In the genomic region with DNA sequence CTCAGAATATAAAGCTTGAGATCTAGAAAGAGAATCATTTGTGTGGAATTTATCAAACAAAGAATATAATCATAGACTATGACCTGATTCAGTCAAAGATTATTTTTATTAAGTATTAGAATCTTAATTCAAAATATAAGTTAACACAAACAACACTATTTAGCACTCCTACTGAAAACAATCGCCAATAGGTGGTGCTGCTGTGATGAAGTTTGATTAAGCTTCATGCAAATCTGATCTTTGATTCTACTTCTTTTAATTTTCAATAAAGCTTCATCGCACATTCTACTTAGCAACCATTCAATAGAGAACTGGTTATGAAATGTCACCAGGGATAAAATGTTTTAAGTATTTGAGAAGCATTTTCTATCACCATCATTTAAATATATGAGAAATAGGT, we compare ENCODE assay signal across 13 mouse cellular contexts.
DNase-seq lines count a peak whose midpoint lies in the region; ATAC-seq and TF ChIP-seq lines count a peak whose summit lies in the region.
"Had no signal": no experiment of that assay in that cellular context is flagged by ENCODE, and none has a peak within 500 bp of the region (broad histone marks: within the 10 kb centered on the region; RNA-seq: fewer than 3 reads in every experiment).

No protein-coding gene starts in this region.

- H3K4me1 ChIP-seq in intestine, postnatal 0 days (replicated peaks; ENCODE audit: control insufficient read depth, insufficient read depth, low read length), result no peaks in the 10 kb centered on the region
- H3K4me1 ChIP-seq in intestine, embryonic 16.5 days (ENCODE audit: control insufficient read depth, insufficient read depth, low read length), result no peaks in the 10 kb centered on the region
- H3K4me1 ChIP-seq: heart, embryonic 12.5 days; hindbrain, embryonic 12.5 days; limb, embryonic 12.5 days; stomach, embryonic 15.5 days had no signal

- no peaks in the 10 kb centered on the region for H3K36me3 ChIP-seq in intestine, postnatal 0 days (ENCODE audit: control insufficient read depth, insufficient read depth)
- H3K36me3 ChIP-seq in intestine, embryonic 16.5 days (ENCODE audit: control insufficient read depth, insufficient read depth, low read length), result no peaks in the 10 kb centered on the region
- H3K36me3 ChIP-seq: heart, embryonic 12.5 days; hindbrain, embryonic 12.5 days; limb, embryonic 12.5 days; stomach, embryonic 15.5 days had no signal

- H3K9ac ChIP-seq in intestine, postnatal 0 days (ENCODE audit: low read depth, low read length), result no peak overlapping the region
- no peak overlapping the region for H3K9ac ChIP-seq in intestine, embryonic 16.5 days (ENCODE audit: low read depth, low read length)
- H3K9ac ChIP-seq: heart, embryonic 12.5 days; hindbrain, embryonic 12.5 days; limb, embryonic 12.5 days; stomach, embryonic 15.5 days had no signal

- H3K27me3 ChIP-seq in intestine, postnatal 0 days (replicated peaks; ENCODE audit: control insufficient read depth, insufficient read depth, low read length), result no peaks in the 10 kb centered on the region
- H3K27me3 ChIP-seq in intestine, embryonic 16.5 days (replicated peaks; ENCODE audit: control insufficient read depth, insufficient read depth, low read length), result no peaks in the 10 kb centered on the region
- H3K27me3 ChIP-seq: heart, embryonic 12.5 days; hindbrain, embryonic 12.5 days; limb, embryonic 12.5 days; stomach, embryonic 15.5 days had no signal

- peak; percentile 40 to 56 for DNase-seq in right cerebral cortex, adult 2 months (ENCODE audit: low spot score in 2 of 2)
- DNase-seq in right cerebral cortex, adult 18-20 months, result no peak
- peak; percentile 21 to 23 for DNase-seq in layer of hippocampus, adult 2 months (ENCODE audit: low spot score in 2 of 2)
- DNase-seq in embryo, embryonic 10 days (ENCODE audit: low spot score), result no peak
- DNase-seq in gastrocnemius, adult 18-20 months (ENCODE audit: low spot score), result no peak
- DNase-seq: cerebellum, postnatal 36 days had no signal

- no peak overlapping the region for H3K4me2 ChIP-seq in intestine, postnatal 0 days (replicated peaks; ENCODE audit: low read depth)
- no peak overlapping the region for H3K4me2 ChIP-seq in intestine, embryonic 16.5 days (ENCODE audit: low read depth, low read length)
- H3K4me2 ChIP-seq: heart, embryonic 12.5 days; hindbrain, embryonic 12.5 days; limb, embryonic 12.5 days; stomach, embryonic 15.5 days had no signal

- peak; percentile 39; the same call in 1 of the 2 replicates for TF ChIP-seq CTCF in intestine, postnatal 0 days (IDR thresholded peaks at IDR 0.05; ENCODE audit: low read depth)
- peak; percentile 80 for TF ChIP-seq CTCF in layer of hippocampus, adult 2 months (conservative IDR thresholded peaks at IDR 0.05)

- H3K27ac ChIP-seq in intestine, postnatal 0 days (ENCODE audit: low read depth, low read length), result no peak overlapping the region
- H3K27ac ChIP-seq in intestine, embryonic 16.5 days (ENCODE audit: low read length), result no peak overlapping the region
- H3K27ac ChIP-seq in layer of hippocampus, adult 2 months, result no peak overlapping the region
- H3K27ac ChIP-seq: hindbrain, embryonic 12.5 days; limb, embryonic 12.5 days; stomach, embryonic 15.5 days had no signal

- no peaks in the 10 kb centered on the region for H3K9me3 ChIP-seq in intestine, postnatal 0 days (ENCODE audit: control insufficient read depth)
- H3K9me3 ChIP-seq in intestine, embryonic 16.5 days (ENCODE audit: control insufficient read depth, low read length), result no peaks in the 10 kb centered on the region
- H3K9me3 ChIP-seq: heart, embryonic 12.5 days; hindbrain, embryonic 12.5 days; limb, embryonic 12.5 days; stomach, embryonic 15.5 days had no signal

- no peak overlapping the region for H3K4me3 ChIP-seq in intestine, postnatal 0 days (ENCODE audit: low read depth, low read length)
- no peak overlapping the region for H3K4me3 ChIP-seq in intestine, embryonic 16.5 days (ENCODE audit: low read length)
- no peak overlapping the region for H3K4me3 ChIP-seq in layer of hippocampus, adult 2 months
- H3K4me3 ChIP-seq: heart, embryonic 12.5 days; hindbrain, embryonic 12.5 days; limb, embryonic 12.5 days; stomach, embryonic 15.5 days had no signal

- 58% methylated on average over 2 of the region's 2 CpGs for WGBS in intestine, postnatal 0 days
- WGBS in intestine, embryonic 16.5 days, result 42% methylated on average over 2 of the region's 2 CpGs

- no peak for ATAC-seq in intestine, postnatal 0 days
- no peak for ATAC-seq in intestine, embryonic 16.5 days
- ATAC-seq: activated CD4-positive, CD25-positive, alpha-beta regulatory T cell, adult 4 months had no signal

Comparison
In these comparisons a context has a peak if more than half of its experiments do, and no peak if none do; other contexts are left out.
1. DNase-seq: peak in right cerebral cortex, adult 2 months (2 of 2) and layer of hippocampus, adult 2 months (2 of 2); none in right cerebral cortex, adult 18-20 months (single experiment), embryo, embryonic 10 days (single experiment) and gastrocnemius, adult 18-20 months (single experiment).